Mouse (Mus musculus): ENCODE results near the gene Znrf4.

DNA sequence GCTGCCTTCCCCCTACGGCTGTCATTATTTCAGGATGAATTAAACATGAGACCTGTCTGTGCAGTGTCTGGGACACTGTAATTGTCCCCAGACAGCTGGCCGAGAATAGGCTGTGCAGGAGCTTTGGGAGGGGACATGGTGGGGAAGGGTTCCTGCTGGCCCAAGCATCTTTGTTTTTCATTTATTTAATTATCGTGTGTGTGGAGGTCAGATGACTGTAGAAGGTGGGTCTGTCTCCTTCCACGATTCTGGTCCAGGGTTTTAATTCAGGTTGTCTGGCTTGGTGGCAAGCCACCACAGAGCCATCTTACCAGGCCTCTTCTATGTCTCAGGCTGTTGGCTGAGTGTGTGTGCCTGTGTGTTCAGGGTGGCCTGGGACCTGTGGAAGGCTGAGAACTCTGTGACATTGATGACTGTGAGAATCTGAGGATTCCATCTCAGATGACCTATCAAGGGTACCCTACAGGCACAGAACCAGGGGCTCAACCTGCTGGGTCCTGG lies 36.4 kb upstream of the Znrf4 start:
- TF ChIP-seq CTCF (IDR thresholded peaks at IDR 0.05; ENCODE audit: low read depth, low read length) = no peak
- TF ChIP-seq POLR2A (IDR thresholded peaks at IDR 0.05; ENCODE audit: insufficient read depth, low read length) = no peak
- TF ChIP-seq EP300 (IDR thresholded peaks at IDR 0.05; ENCODE audit: insufficient read depth, low read depth, low read length) = no peak
